13 mouse cellular contexts compared by ENCODE assay signal in genomic region chr10:62341956-62342355, GRCm38 (mm10). TPM values are rescaled to one million over a fixed set of nuclear protein-coding genes. Genes with fewer than 3 reads are reported as not detected.
A peak's percentile ranks its signal among the peaks of the same experiment; 100 is the strongest.
DNase-seq lines count a peak whose midpoint lies in the region; ATAC-seq and TF ChIP-seq lines count a peak whose summit lies in the region.
"Had no signal": no experiment of that assay in that cellular context is flagged by ENCODE, and none has a peak within 500 bp of the region (broad histone marks: within the 10 kb centered on the region; RNA-seq: fewer than 3 reads in every experiment).

No protein-coding gene starts in this region.

- TF ChIP-seq CTCF in stomach, postnatal 0 days (IDR thresholded peaks at IDR 0.05; ENCODE audit: low read depth): no peak

- H3K4me2 ChIP-seq in heart, embryonic 12.5 days: peak overlapping the region; percentile 77
- no peak overlapping the region for H3K4me2 ChIP-seq in stomach, embryonic 16.5 days (ENCODE audit: low read depth, low read length)
- no peak overlapping the region for H3K4me2 ChIP-seq in stomach, postnatal 0 days (replicated peaks; ENCODE audit: low read depth)
- H3K4me2 ChIP-seq: embryonic facial prominence, embryonic 12.5 days had no signal

- WGBS in heart, embryonic 12.5 days: 85% methylated on average over 4 of the region's 4 CpGs
- WGBS in stomach, embryonic 16.5 days: 83% methylated on average over 4 of the region's 4 CpGs
- WGBS in stomach, postnatal 0 days: 76% methylated on average over 4 of the region's 4 CpGs

- intact Hi-C loops in heart, postnatal 25 days (cut with DNase I): loop anchor here (5.0 kb wide), 1 partner anchor 65 kb away; no protein-coding TSS in a partner anchor

- peaks cover 45% of the 10 kb centered on the region for H3K4me1 ChIP-seq in heart, embryonic 12.5 days (replicated peaks)
- H3K4me1 ChIP-seq in stomach, embryonic 16.5 days (ENCODE audit: control insufficient read depth, insufficient read depth, low read length): peaks cover 21% of the 10 kb centered on the region
- peaks cover 10% of the 10 kb centered on the region for H3K4me1 ChIP-seq in stomach, postnatal 0 days (replicated peaks; ENCODE audit: control insufficient read depth, insufficient read depth)

- H3K9me3 ChIP-seq in heart, embryonic 12.5 days (replicated peaks): no peaks in the 10 kb centered on the region
- H3K9me3 ChIP-seq in stomach, embryonic 16.5 days (replicated peaks; ENCODE audit: control insufficient read depth, low read length): no peaks in the 10 kb centered on the region
- no peaks in the 10 kb centered on the region for H3K9me3 ChIP-seq in stomach, postnatal 0 days (ENCODE audit: control insufficient read depth, low read length)
- H3K9me3 ChIP-seq: embryonic facial prominence, embryonic 12.5 days; hindbrain, embryonic 13.5 days had no signal

- H3K9ac ChIP-seq in heart, embryonic 12.5 days: peak overlapping the region; percentile 33; the same call in 1 of the 2 replicates
- 0 out of 2 replicates have a peak overlapping the region, but pooled peaks have one; percentile 33 for H3K9ac ChIP-seq in stomach, embryonic 16.5 days (ENCODE audit: low read length)
- H3K9ac ChIP-seq in stomach, postnatal 0 days (ENCODE audit: low read length): no peak overlapping the region
- H3K9ac ChIP-seq: embryonic facial prominence, embryonic 12.5 days; hindbrain, embryonic 13.5 days had no signal

- peak overlapping the region; percentile 8; the same call in 1 of the 2 replicates for H3K27ac ChIP-seq in heart, embryonic 12.5 days (ENCODE audit: poor library complexity, severe bottlenecking)
- H3K27ac ChIP-seq in stomach, embryonic 16.5 days (ENCODE audit: low read length): no peak overlapping the region; the same call in 1 of the 2 replicates
- no peak overlapping the region for H3K27ac ChIP-seq in stomach, postnatal 0 days (replicated peaks)
- H3K27ac ChIP-seq: embryonic facial prominence, embryonic 12.5 days; hindbrain, embryonic 13.5 days had no signal

- H3K36me3 ChIP-seq in heart, embryonic 12.5 days: no peaks in the 10 kb centered on the region
- no peaks in the 10 kb centered on the region for H3K36me3 ChIP-seq in stomach, embryonic 16.5 days (ENCODE audit: control insufficient read depth, insufficient read depth, low read length)
- no peaks in the 10 kb centered on the region for H3K36me3 ChIP-seq in stomach, postnatal 0 days (ENCODE audit: control insufficient read depth, insufficient read depth, low read length)
- H3K36me3 ChIP-seq: embryonic facial prominence, embryonic 12.5 days; hindbrain, embryonic 13.5 days had no signal

- H3K4me3 ChIP-seq in heart, embryonic 12.5 days: peak overlapping the region; percentile 86
- H3K4me3 ChIP-seq in stomach, embryonic 16.5 days (replicated peaks; ENCODE audit: low read length): no peak overlapping the region
- H3K4me3 ChIP-seq in stomach, postnatal 0 days (ENCODE audit: low read depth, low read length): no peak overlapping the region
- H3K4me3 ChIP-seq: embryonic facial prominence, embryonic 12.5 days; hindbrain, embryonic 13.5 days had no signal

- no peaks in the 10 kb centered on the region for H3K27me3 ChIP-seq in heart, embryonic 12.5 days (replicated peaks)
- no peaks in the 10 kb centered on the region for H3K27me3 ChIP-seq in stomach, embryonic 16.5 days (ENCODE audit: control insufficient read depth, insufficient read depth, low read length)
- H3K27me3 ChIP-seq in stomach, postnatal 0 days (ENCODE audit: control insufficient read depth, insufficient read depth, low read length): no peaks in the 10 kb centered on the region
- H3K27me3 ChIP-seq: embryonic facial prominence, embryonic 12.5 days; hindbrain, embryonic 13.5 days had no signal

- ATAC-seq in heart, embryonic 12.5 days (ENCODE audit: insufficient number of reproducible peaks, low FRiP score): no peak
- ATAC-seq in stomach, embryonic 16.5 days (ENCODE audit: insufficient read depth, low FRiP score): no peak
- no peak for ATAC-seq in stomach, postnatal 0 days (ENCODE audit: low FRiP score, low TSS enrichment)

- TF ChIP-seq EP300 in stomach, postnatal 0 days (optimal IDR thresholded peaks at IDR 0.05): no peak

- DNase-seq in heart, postnatal 25 days (ENCODE audit: low spot score): no peak
- no peak for DNase-seq in stomach, postnatal 0 days (ENCODE audit: low spot score)
- DNase-seq in liver: peak; percentile 39
- no peak for DNase-seq in layer of hippocampus, adult 9-11 months
- DNase-seq in urinary bladder, adult 18-20 months (ENCODE audit: low spot score in 2 of 2): no peak
- DNase-seq: cerebellum, postnatal 36 days; gastrocnemius, postnatal 25 days; lung, adult 2 months; right cerebral cortex, adult 18-20 months had no signal

RNA-seq across cellular contexts. Expression of gene Hk1, which starts 37.8 kb away (rescaled TPM):
- 215 and 227 TPM in 2 replicates for polyA plus RNA-seq in heart, embryonic 12.5 days (2016; fragmentation: Nextera tagmentation; extraction: Ambion mirVana)
- total RNA-seq in heart, postnatal 25 days (2021): 100 to 1,000 TPM; 123 to 142 TPM
- 55.0 and 67.0 TPM in 2 replicates for polyA plus RNA-seq in stomach, embryonic 16.5 days (2015; fragmentation: Nextera tagmentation; extraction: Ambion mirVana)
- 35.6 and 36.5 TPM in 2 replicates for polyA plus RNA-seq in stomach, postnatal 0 days (2015; fragmentation: Nextera tagmentation; extraction: Ambion mirVana)
